Mouse (Mus musculus) C2C12 (cell line): Measurements from ENCODE around the gene Phf21a. TPM values are rescaled to one million over a fixed set of nuclear protein-coding genes. Genes with fewer than 3 reads are reported as not detected.

Source experiments
- H3K27me3 ChIP-seq: one replicate; pipeline ENCODE4 v1.6.1; 2011; ENCODE audit not compliant: control insufficient read depth, insufficient read depth, insufficient read length
- H3K36me3 ChIP-seq: one replicate; pipeline ENCODE4 v1.6.1; 2011; ENCODE audit not compliant: control insufficient read depth, insufficient read depth
- H3K4me3 ChIP-seq: one replicate; pipeline ENCODE4 v1.5.1; 2011; ENCODE audit warnings: mild to moderate bottlenecking, control low read depth; ENCODE audit not compliant: poor library complexity, insufficient read depth, severe bottlenecking
- H3K79me2 ChIP-seq: one replicate; pipeline ENCODE4 v1.6.1; 2011; ENCODE audit not compliant: control insufficient read depth, insufficient read depth
- H3K79me3 ChIP-seq: one replicate; pipeline ENCODE4 v1.6.1; 2011; ENCODE audit warnings: low read depth, control low read depth
- H3ac ChIP-seq: one replicate; pipeline ENCODE3; 2011; ENCODE audit warnings: low read depth; ENCODE audit not compliant: control insufficient read depth, insufficient read length
- CEBPB ChIP-seq: IDR thresholded peaks from one replicate; pipeline ENCODE4 v1.6.1; 2011; ENCODE audit warnings: low read depth, mild to moderate bottlenecking, control low read depth, moderate library complexity
- CTCF ChIP-seq: IDR thresholded peaks from one replicate; pipeline ENCODE4 v1.5.1; 2011; ENCODE audit not compliant: control insufficient read depth, insufficient read depth, insufficient read length
- FOSL1 ChIP-seq: IDR thresholded peaks from one replicate; pipeline ENCODE4 v1.8.0; 2011; ENCODE audit warnings: mild to moderate bottlenecking, low read length; ENCODE audit not compliant: poor library complexity, insufficient read depth, severe bottlenecking
- MAX ChIP-seq: IDR thresholded peaks from one replicate; pipeline ENCODE4 v1.6.1; 2011; ENCODE audit warnings: mild to moderate bottlenecking, control low read depth
- MYOD1 ChIP-seq: IDR thresholded peaks from one replicate; pipeline ENCODE4 v1.6.1; 2011; ENCODE audit warnings: low read depth; ENCODE audit not compliant: control insufficient read depth, insufficient read length
- MYOG ChIP-seq: IDR thresholded peaks from one replicate; pipeline ENCODE4 v1.6.1; 2011; ENCODE audit not compliant: control insufficient read depth, insufficient read length; ENCODE audit errors: extremely low read depth
- USF1 ChIP-seq: IDR thresholded peaks from one replicate; pipeline ENCODE4 v1.6.1; 2011; ENCODE audit warnings: low read depth, mild to moderate bottlenecking, control low read depth, moderate library complexity
- polyA plus RNA-seq: library from polyadenylated mRNA; unstranded; fragments of >200 nt; fragmentation: generic; extraction: Trizol; gene quantifications from one replicate; pipeline ENCODE4 v1.2.1, GENCODE M21; 2012; ENCODE audit warnings: missing spikeins

Gene Phf21a
- polyA plus RNA-seq, 1 experiment, result 8.5 TPM

GRCm38 (mm10) chr2:92322669-92323068, 229.8 kb downstream of the Phf21a start:
- peaks cover 4% of the 10 kb centered on the region for H3K36me3 ChIP-seq
- no peak overlapping the region for H3K4me3 ChIP-seq
- H3ac ChIP-seq, result no peak overlapping the region
- no peaks in the 10 kb centered on the region for H3K27me3 ChIP-seq
- H3K79me3 ChIP-seq, result no peaks in the 10 kb centered on the region
- TF ChIP-seq MYOG (no peak), USF1 (peak; percentile 57)
- H3K79me2 ChIP-seq, result no peaks in the 10 kb centered on the region

- peaks cover 6% of the 10 kb centered on the region for H3K36me3 ChIP-seq
These were observed 232.8 kb downstream of the Phf21a start for GRCm38 (mm10) chr2:92325676-92326075.

GRCm38 (mm10) chr2:92326221-92326620, 233.3 kb downstream of the Phf21a start:
- no peak overlapping the region for H3ac ChIP-seq
- no peaks in the 10 kb centered on the region for H3K27me3 ChIP-seq
- no peak overlapping the region for H3K4me3 ChIP-seq
- no peaks in the 10 kb centered on the region for H3K79me3 ChIP-seq
- TF ChIP-seq FOSL1, result no peak
- TF ChIP-seq CEBPB, result no peak
- TF ChIP-seq MYOD1, result no peak
- TF ChIP-seq CTCF, result no peak
- TF ChIP-seq USF1, result no peak
- no peak for TF ChIP-seq MYOG
- no peak for TF ChIP-seq MAX
- H3K36me3 ChIP-seq, result peaks cover 11% of the 10 kb centered on the region
- H3K79me2 ChIP-seq, result no peaks in the 10 kb centered on the region

More at GRCm38 (mm10) chr2:92325676-92326075, 232.8 kb downstream of the Phf21a start:
- H3K79me2 ChIP-seq, result no peaks in the 10 kb centered on the region
- no peak overlapping the region for H3ac ChIP-seq
- H3K27me3 ChIP-seq, result no peaks in the 10 kb centered on the region
- no peaks in the 10 kb centered on the region for H3K79me3 ChIP-seq
- TF ChIP-seq MYOG (no peak), MAX (no peak), CEBPB (no peak), CTCF (no peak), USF1 (no peak), MYOD1 (no peak), FOSL1 (no peak)
- H3K4me3 ChIP-seq, result no peak overlapping the region

GRCm38 (mm10) chr2:92327601-92328000, 234.7 kb downstream of the Phf21a start:
- Histone ChIP-seq H3K79me2 (no peaks in the 10 kb centered on the region), H3ac (no peak overlapping the region), H3K36me3 (peaks cover 15% of the 10 kb centered on the region), H3K27me3 (no peaks in the 10 kb centered on the region), H3K79me3 (no peaks in the 10 kb centered on the region), H3K4me3 (no peak overlapping the region)
- no peak for TF ChIP-seq MYOG
- no peak for TF ChIP-seq MAX
- no peak for TF ChIP-seq FOSL1
- TF ChIP-seq MYOD1, result no peak
- no peak for TF ChIP-seq CEBPB
- no peak for TF ChIP-seq CTCF
- TF ChIP-seq USF1, result no peak

GRCm38 (mm10) chr2:92328206-92328605, 235.3 kb downstream of the Phf21a start:
- Histone ChIP-seq H3K79me2 (no peaks in the 10 kb centered on the region), H3ac (no peak overlapping the region), H3K27me3 (no peaks in the 10 kb centered on the region), H3K36me3 (peaks cover 15% of the 10 kb centered on the region), H3K79me3 (no peaks in the 10 kb centered on the region), H3K4me3 (no peak overlapping the region)
- TF ChIP-seq USF1 (no peak), FOSL1 (no peak), MYOD1 (no peak), MYOG (no peak), CTCF (no peak), CEBPB (no peak), MAX (no peak)

- H3K27me3 ChIP-seq, result no peaks in the 10 kb centered on the region
- no peaks in the 10 kb centered on the region for H3K79me3 ChIP-seq
- H3K4me3 ChIP-seq, result no peak overlapping the region
- TF ChIP-seq MAX (no peak), CEBPB (no peak)
- no peaks in the 10 kb centered on the region for H3K79me2 ChIP-seq
- no peak overlapping the region for H3ac ChIP-seq
- peaks cover 22% of the 10 kb centered on the region for H3K36me3 ChIP-seq
These were observed 237.9 kb downstream of the Phf21a start for GRCm38 (mm10) chr2:92330840-92331239.
